Mouse (Mus musculus) hindbrain, embryonic 16.5 days (tissue): ENCODE measurements around the gene Mrpl40. TPM values are rescaled to one million over a fixed set of nuclear protein-coding genes. Genes with fewer than 3 reads are reported as not detected.

ENCODE experiments used
- ATAC-seq: fragments of 200-750 bp; cut with Nextera tagmentation; 2 replicates; pipeline ENCODE4 v1.8.0; 2017; ENCODE audit warnings: moderate TSS enrichment, moderate library complexity
- H3K27ac ChIP-seq: fragments of 300-500 bp; sonication (generic); 2 replicates; pipeline ENCODE4 v1.5.1; 2014; ENCODE audit warnings: low read depth, mild to moderate bottlenecking, control low read depth, low read length, moderate library complexity
- H3K27me3 ChIP-seq: fragments of 300-500 bp; sonication (generic); replicated peaks from 2 replicates; pipeline ENCODE4 v1.6.1; 2014; ENCODE audit warnings: low read length; ENCODE audit not compliant: control insufficient read depth, insufficient read depth
- H3K36me3 ChIP-seq: fragments of 300-500 bp; sonication (generic); 2 replicates; pipeline ENCODE4 v1.6.1; 2014; ENCODE audit warnings: mild to moderate bottlenecking, low read length, moderate library complexity, mixed read lengths; ENCODE audit not compliant: control insufficient read depth, insufficient read depth
- H3K4me1 ChIP-seq: fragments of 300-500 bp; sonication (generic); 2 replicates; pipeline ENCODE4 v1.6.1; 2014; ENCODE audit warnings: low read depth, low read length; ENCODE audit not compliant: control insufficient read depth, insufficient read depth
- H3K4me2 ChIP-seq: fragments of 300-500 bp; sonication (generic); 2 replicates; pipeline ENCODE4 v1.6.1; 2014; ENCODE audit warnings: mild to moderate bottlenecking, low read length, control low read depth, moderate library complexity
- H3K4me3 ChIP-seq: fragments of 300-500 bp; sonication (generic); 2 replicates; pipeline ENCODE4 v1.5.1; 2014; ENCODE audit warnings: mild to moderate bottlenecking, low read length, control low read depth, moderate library complexity
- H3K9ac ChIP-seq: fragments of 300-500 bp; sonication (generic); 2 replicates; pipeline ENCODE4 v1.6.1; 2014; ENCODE audit warnings: low read depth, mild to moderate bottlenecking, control low read depth, low read length, moderate library complexity
- H3K9me3 ChIP-seq: fragments of 300-500 bp; sonication (generic); 2 replicates; pipeline ENCODE4 v1.6.1; 2014; ENCODE audit warnings: mild to moderate bottlenecking, low read length, moderate library complexity; ENCODE audit not compliant: control insufficient read depth
- WGBS: fragments of 180-500 bp; shearing (Covaris S2); extraction: QIAGEN DNeasy Blood & Tissue Kit; methylation state at CpG from one replicate; pipeline ENCODE4 v1.1.7; 2014; 5-methylcytosine and 5-hydroxymethylcytosine counted together
- polyA plus RNA-seq: library from polyadenylated mRNA; unstranded; fragments of >200 nt; fragmentation: Nextera tagmentation; extraction: Ambion mirVana; gene quantifications from 2 replicates; pipeline ENCODE4 v1.2.1, GENCODE M21; 2015

The Mrpl40 gene
- polyA plus RNA-seq, 1 experiment from 2014 or later = 75.2 TPM

DNA sequence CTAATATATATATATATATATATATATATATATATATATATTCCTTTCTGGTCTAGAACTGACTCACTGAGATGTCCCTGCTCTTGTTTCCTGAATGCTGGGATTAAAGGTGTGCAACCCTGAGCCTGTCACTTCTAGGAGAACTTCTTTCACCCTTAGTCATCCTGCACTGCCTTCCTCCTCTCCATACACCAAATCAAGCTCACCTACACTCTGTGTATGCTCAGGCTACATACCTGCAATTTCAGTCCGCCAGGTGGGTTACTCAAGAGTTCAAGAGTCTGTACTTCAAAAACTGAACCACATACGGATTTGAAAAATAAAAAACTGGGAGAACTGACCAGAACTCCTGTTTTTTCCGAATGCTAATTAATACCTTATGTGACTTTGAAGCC, 40.6 kb downstream of the Mrpl40 start:
- H3K9me3 ChIP-seq = no peaks in the 10 kb centered on the region
- H3K36me3 ChIP-seq = peaks cover 25% of the 10 kb centered on the region
- WGBS = 25% methylated on average over 3 of the region's 3 CpGs
- no peak overlapping the region for H3K27ac ChIP-seq
- ATAC-seq = peak; percentile 55
- no peak overlapping the region for H3K9ac ChIP-seq
- H3K4me1 ChIP-seq = no peaks in the 10 kb centered on the region
- H3K4me3 ChIP-seq = peak overlapping the region; percentile 59
- H3K4me2 ChIP-seq = peak overlapping the region; percentile 61
- H3K27me3 ChIP-seq = no peaks in the 10 kb centered on the region

DNA sequence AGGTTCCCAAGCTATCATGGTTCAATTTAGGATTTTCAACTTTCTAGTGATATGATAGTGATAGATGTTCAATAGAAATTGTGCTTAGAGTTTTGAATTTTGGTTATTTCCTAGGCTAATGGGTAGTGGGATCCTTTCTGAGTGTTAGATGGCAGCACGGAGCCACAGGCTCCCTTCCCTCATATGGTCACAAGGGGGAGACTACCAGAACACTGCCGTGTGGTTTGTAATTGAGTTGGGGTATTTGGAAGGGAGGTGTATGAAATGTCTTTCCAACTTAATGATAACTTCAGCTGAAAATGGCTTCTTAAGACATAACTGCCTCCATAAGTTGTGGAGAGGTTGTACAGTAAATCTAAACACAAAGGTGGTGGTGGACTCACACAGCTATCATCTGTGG, 43.2 kb downstream of the Mrpl40 start:
- WGBS = 65% methylated on average over 2 of the region's 2 CpGs
- H3K9me3 ChIP-seq = no peaks in the 10 kb centered on the region
- H3K4me3 ChIP-seq = no peak overlapping the region
- no peak overlapping the region for H3K27ac ChIP-seq
- H3K9ac ChIP-seq = no peak overlapping the region
- H3K4me2 ChIP-seq = no peak overlapping the region
- ATAC-seq = no peak
- no peaks in the 10 kb centered on the region for H3K27me3 ChIP-seq
- peaks cover 31% of the 10 kb centered on the region for H3K36me3 ChIP-seq
- no peaks in the 10 kb centered on the region for H3K4me1 ChIP-seq

DNA sequence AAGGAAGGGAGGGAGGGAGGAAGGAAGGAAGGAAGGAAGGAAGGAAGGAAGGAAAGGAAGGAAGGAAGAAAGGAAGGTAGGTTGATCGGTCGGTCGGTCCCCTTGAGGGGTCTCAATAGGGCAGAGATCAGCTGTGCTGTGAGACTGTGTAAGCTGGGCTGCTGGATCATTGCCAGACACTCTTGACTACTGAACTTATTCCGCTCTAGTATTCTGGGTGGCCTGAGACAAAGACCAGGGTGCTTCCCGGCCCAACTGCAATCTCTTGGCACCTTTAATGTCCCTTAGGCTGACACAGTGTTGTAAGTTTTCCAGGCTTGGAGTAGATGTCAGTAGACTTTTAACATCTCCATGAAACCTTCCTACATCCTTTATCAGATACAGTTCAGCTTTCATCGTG, 47.6 kb downstream of the Mrpl40 start:
- H3K27ac ChIP-seq = no peak overlapping the region
- no peak for ATAC-seq
- H3K36me3 ChIP-seq = peaks cover 60% of the 10 kb centered on the region
- H3K9me3 ChIP-seq = no peaks in the 10 kb centered on the region
- H3K9ac ChIP-seq = no peak overlapping the region
- H3K4me2 ChIP-seq = no peak overlapping the region
- H3K4me1 ChIP-seq = no peaks in the 10 kb centered on the region
- no peaks in the 10 kb centered on the region for H3K27me3 ChIP-seq
- H3K4me3 ChIP-seq = no peak overlapping the region
- 93% methylated on average over 6 of the region's 6 CpGs for WGBS

DNA sequence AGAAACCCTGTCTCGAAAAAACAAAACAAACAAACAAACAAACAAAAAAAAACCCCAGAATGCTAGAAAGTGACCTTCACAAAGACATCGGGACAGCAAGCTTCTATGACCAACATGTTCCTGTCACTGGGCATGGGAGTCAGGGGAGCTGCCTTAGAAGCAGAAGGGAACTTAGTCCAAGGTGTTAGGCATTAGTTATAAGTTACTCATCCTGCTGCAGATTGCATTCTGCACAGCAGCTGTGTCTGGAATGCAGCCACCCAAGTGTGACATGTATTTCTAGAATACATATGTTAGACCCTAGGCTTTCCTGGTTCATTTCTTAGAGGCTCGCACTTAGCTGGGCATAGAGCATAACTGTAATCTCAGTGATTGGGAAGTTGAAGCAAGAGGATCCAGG, 48.0 kb downstream of the Mrpl40 start:
- H3K27me3 ChIP-seq = no peaks in the 10 kb centered on the region
- ATAC-seq = no peak
- 93% methylated on average over 3 of the region's 3 CpGs for WGBS
- H3K9me3 ChIP-seq = no peaks in the 10 kb centered on the region
- H3K27ac ChIP-seq = no peak overlapping the region
- H3K4me3 ChIP-seq = no peak overlapping the region
- no peak overlapping the region for H3K9ac ChIP-seq
- H3K4me1 ChIP-seq = no peaks in the 10 kb centered on the region
- peaks cover 58% of the 10 kb centered on the region for H3K36me3 ChIP-seq
- H3K4me2 ChIP-seq = no peak overlapping the region

DNA sequence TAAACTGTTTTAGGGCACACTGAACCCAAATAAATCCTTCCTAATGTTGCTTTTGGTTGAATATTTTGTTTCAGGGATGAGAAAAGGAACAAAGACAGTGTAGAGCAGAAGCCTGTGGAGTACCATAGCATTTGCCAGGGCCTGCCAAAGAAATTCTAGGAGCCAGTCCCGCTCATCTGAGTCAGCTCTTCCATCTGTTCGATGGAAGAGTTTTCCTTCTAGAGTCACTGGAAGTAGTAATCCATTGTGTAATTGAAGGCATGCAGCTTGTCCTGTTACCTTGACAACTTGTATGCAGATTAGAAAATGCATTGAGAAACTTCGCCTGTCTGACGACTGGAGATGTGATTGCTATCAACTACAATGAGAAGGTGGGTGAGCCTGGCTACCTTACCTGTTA, 53.7 kb downstream of the Mrpl40 start:
- no peak overlapping the region for H3K4me3 ChIP-seq
- no peaks in the 10 kb centered on the region for H3K27me3 ChIP-seq
- H3K4me1 ChIP-seq = no peaks in the 10 kb centered on the region
- 65% methylated on average over 4 of the region's 4 CpGs for WGBS
- H3K9me3 ChIP-seq = no peaks in the 10 kb centered on the region
- H3K9ac ChIP-seq = no peak overlapping the region
- H3K36me3 ChIP-seq = peaks cover 70% of the 10 kb centered on the region
- H3K4me2 ChIP-seq = no peak overlapping the region
- ATAC-seq = no peak
- no peak overlapping the region for H3K27ac ChIP-seq

DNA sequence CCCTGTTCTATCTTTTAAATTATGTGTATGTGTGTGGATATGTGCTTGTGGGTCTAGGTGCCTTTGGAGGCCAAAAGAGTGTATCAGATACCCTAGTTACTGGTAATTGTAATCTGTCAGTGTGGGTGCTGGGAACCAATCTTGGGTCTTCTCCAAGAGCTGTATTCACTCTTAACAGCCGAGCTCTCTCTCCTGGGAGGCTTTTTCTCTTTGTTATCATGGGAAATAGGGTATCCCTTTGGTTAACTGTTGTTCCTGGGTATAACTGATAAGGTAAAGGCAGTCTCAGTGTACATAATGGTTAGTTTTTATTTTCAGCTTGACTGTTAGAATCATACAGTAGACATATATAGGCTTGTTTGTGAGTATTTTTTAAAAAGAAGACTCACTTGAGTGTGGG, 54.3 kb downstream of the Mrpl40 start:
- Histone ChIP-seq H3K9ac (no peak overlapping the region), H3K9me3 (no peaks in the 10 kb centered on the region), H3K4me3 (no peak overlapping the region), H3K27ac (no peak overlapping the region), H3K4me1 (no peaks in the 10 kb centered on the region), H3K36me3 (peaks cover 65% of the 10 kb centered on the region), H3K27me3 (no peaks in the 10 kb centered on the region), H3K4me2 (no peak overlapping the region)
- WGBS = 80% methylated on average over 1 of the region's 1 CpGs
- ATAC-seq = no peak

Other genes with a start within 250 kb of the Mrpl40 start
- gene Sept5, start 246.9 kb downstream of the Mrpl40 start, polyA plus RNA-seq = 230 and 249 TPM in 2 replicates
- 124 and 125 TPM in 2 replicates for gene Cldn5, start 100.0 kb downstream of the Mrpl40 start, polyA plus RNA-seq
- 100 and 104 TPM in 2 replicates for gene Ufd1, start 65.1 kb downstream of the Mrpl40 start, polyA plus RNA-seq
- 9.6 and 10.7 TPM in 2 replicates for gene Cdc45, start 64.9 kb downstream of the Mrpl40 start, polyA plus RNA-seq
- gene 2510002D24Rik, start 40.3 kb downstream of the Mrpl40 start, polyA plus RNA-seq = 46.0 and 49.1 TPM in 2 replicates
- gene Gm28539, start 40.3 kb downstream of the Mrpl40 start, polyA plus RNA-seq = not detected in 2 replicates
- gene Hira, start 175 bp upstream of the Mrpl40 start, polyA plus RNA-seq = 13.4 and 13.5 TPM in 2 replicates